Mouse (Mus musculus) left cerebral cortex, postnatal 25 days (tissue): ENCODE measurements around the gene Olfr1199. TPM values are rescaled to one million over a fixed set of nuclear protein-coding genes. Genes with fewer than 3 reads are reported as not detected.

Experiments
- DNase-seq, 2 experiments: peaks; one replicate each; pipeline ENCODE4 v3.0.0; 2022; ENCODE audit warnings: low spot score in 2 of 2, mixed read lengths in 1 of 2
- intact Hi-C: fragments of 180-260 bp; cut with DNase I; formaldehyde crosslinking; loops from one replicate; pipeline ENCODE4 v1.15.1; 2025
- total RNA-seq, 2 experiments: library from RNA; stranded (reverse); gene quantifications; 2 replicates each; pipeline ENCODE4 v1.2.3; 2021

Gene Olfr1199
- total RNA-seq = not detected

DNA sequence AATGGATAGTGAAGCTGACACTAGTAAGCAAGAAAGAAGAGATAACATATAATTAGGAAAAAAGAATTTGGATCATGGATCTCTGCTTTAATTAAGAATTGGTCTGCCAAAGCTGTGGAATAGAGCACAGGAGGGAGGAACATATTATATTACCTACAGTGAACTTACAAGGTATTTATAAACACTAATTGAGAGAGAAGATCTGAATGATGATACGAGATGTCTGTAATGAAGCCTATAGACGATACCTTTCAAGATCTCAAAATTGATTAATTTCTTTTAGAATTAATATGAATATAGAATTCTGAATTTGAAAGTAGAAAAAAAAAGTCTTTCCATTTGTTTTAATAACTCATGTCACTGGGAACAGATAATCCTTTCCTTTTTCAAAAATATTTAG, at the start of gene Olfr1199:
TSS of gene Olfr1199 (minus strand) at position 101 of the 400 bp plus-strand sequence.
- intact Hi-C loops = no loop called here
- DNase-seq = no peak

GRCm38 (mm10) chr2:88792736-88793135, 32.5 kb upstream of the Olfr1199 start, which contains the start of gene Olfr1201:
TSS of gene Olfr1201 (plus strand) at chr2:88793036.
- intact Hi-C loops = no loop called here

DNA sequence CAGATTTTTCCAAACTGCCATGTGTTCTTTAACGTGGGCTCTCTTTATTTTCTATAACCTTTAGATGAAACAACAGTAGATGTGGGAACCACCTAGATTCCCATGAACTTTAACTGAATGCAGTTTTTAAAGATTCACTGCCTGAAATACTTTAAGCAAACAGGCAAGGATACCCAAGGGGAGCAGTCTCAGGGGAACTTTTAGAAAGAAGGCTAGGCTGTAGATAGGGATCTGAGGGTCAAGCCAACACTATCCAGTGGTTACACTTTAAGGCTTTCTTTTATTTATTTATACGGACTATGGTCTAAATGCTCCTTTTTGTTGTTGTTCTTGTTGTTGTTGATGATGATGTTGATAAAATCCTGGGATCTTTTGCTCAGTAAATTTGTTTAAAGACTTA, 10.1 kb upstream of the Olfr1199 start, which contains the start of gene Olfr1200:
TSS of gene Olfr1200 (minus strand) at position 101 of the 400 bp plus-strand sequence.
- no peak for DNase-seq
- intact Hi-C loops = no loop called here

More at GRCm38 (mm10) chr2:88792736-88793135, 32.5 kb upstream of the Olfr1199 start, which contains the start of gene Olfr1201:
- no peak for DNase-seq

- DNase-seq = no peak
- intact Hi-C loops = no loop called here
These were observed 9.0 kb downstream of the Olfr1199 start, which contains the start of gene Olfr1198 for GRCm38 (mm10) chr2:88751270-88751669. TSS of gene Olfr1198 (minus strand) at chr2:88751370.

DNA sequence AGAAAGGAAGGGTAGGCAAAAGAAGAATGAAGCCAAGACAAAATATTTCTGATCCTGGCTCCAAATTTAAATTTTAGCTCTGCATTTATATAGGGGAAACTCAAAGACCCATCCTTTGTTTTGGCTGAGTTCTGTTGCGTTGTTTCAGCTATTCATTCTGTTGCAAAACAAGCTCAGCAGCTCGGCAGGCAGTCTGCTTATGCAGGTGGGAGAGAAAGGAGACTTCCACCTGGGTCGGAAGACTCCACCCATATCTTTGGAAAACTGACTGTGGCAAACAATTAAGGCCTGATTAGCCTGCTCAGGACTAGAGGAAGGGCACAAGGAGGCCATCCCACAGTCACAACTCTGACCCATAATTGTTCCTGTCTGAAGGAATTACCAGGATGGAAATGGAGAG, 16.9 kb downstream of the Olfr1199 start:
- no peak for DNase-seq
- intact Hi-C loops = no loop called here

GRCm38 (mm10) chr2:88732266-88732665, 28.0 kb downstream of the Olfr1199 start, which contains the start of gene Olfr1197:
TSS of gene Olfr1197 (minus strand) at chr2:88732366.
- intact Hi-C loops = no loop called here
- DNase-seq = no peak

DNA sequence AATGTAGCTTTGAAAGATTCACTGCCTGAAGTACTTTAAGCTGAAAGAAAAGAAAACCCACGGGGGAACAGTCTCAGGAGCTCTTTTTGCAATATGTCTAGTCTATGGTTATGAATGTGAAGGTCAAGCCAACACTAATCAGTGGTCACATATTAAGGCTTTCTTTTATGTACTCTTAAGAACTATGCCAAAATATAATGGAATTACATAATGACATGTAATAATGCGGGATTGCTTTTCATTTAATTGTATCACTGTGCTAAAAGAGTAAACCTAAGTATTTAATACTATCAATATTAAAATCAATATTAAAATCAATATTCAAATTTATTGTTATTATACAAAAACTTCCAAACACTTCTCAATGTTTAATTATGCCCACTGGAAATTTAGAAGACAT, 55.8 kb downstream of the Olfr1199 start, which contains the start of gene Olfr1196:
TSS of gene Olfr1196 (minus strand) at position 101 of the 400 bp plus-strand sequence.
- no peak for DNase-seq
- intact Hi-C loops = no loop called here

Other genes with a start within 250 kb of the Olfr1199 start
- gene Olfr1186, start 241.9 kb downstream of the Olfr1199 start, total RNA-seq = not detected
- not detected for gene Olfr1188, start 203.5 kb downstream of the Olfr1199 start, total RNA-seq
- not detected for gene Olfr1189, start 174.0 kb downstream of the Olfr1199 start, total RNA-seq
- gene Olfr1191-ps1, start 119.9 kb downstream of the Olfr1199 start, total RNA-seq = not detected
- not detected for gene Olfr1192-ps1, start 112.0 kb downstream of the Olfr1199 start, total RNA-seq
- not detected for gene Olfr1193, start 84.8 kb downstream of the Olfr1199 start, total RNA-seq
- not detected for gene Olfr1195, start 71.3 kb downstream of the Olfr1199 start, total RNA-seq
- not detected for gene Olfr1196, start 55.9 kb downstream of the Olfr1199 start, total RNA-seq
- gene Olfr1197, start 28.1 kb downstream of the Olfr1199 start, total RNA-seq = not detected
- not detected for gene Olfr1198, start 9.1 kb downstream of the Olfr1199 start, total RNA-seq
- gene Olfr1200, start 10.0 kb upstream of the Olfr1199 start, total RNA-seq = not detected
- gene Olfr1201, start 32.6 kb upstream of the Olfr1199 start, total RNA-seq = not detected
- gene Olfr1202, start 54.0 kb upstream of the Olfr1199 start, total RNA-seq = not detected
- gene Olfr1205, start 69.3 kb upstream of the Olfr1199 start, total RNA-seq = not detected
- not detected for gene Olfr1204, start 88.8 kb upstream of the Olfr1199 start, total RNA-seq
- gene Olfr1206, start 102.8 kb upstream of the Olfr1199 start, total RNA-seq = not detected
- gene Olfr1208, start 141.8 kb upstream of the Olfr1199 start, total RNA-seq = not detected
- gene Olfr1209, start 154.7 kb upstream of the Olfr1199 start, total RNA-seq = not detected
- not detected for gene Olfr1211, start 177.6 kb upstream of the Olfr1199 start, total RNA-seq
- gene Olfr1212, start 193.5 kb upstream of the Olfr1199 start, total RNA-seq = not detected
- gene Gm13762, start 219.8 kb upstream of the Olfr1199 start, total RNA-seq = not detected
- not detected for gene Olfr1214, start 232.2 kb upstream of the Olfr1199 start, total RNA-seq
- not detected for gene Olfr1215, start 246.5 kb upstream of the Olfr1199 start, total RNA-seq